Mouse (Mus musculus) stomach, postnatal 0 days (tissue): ENCODE measurements at regions not wholly inside any gene's neighbourhood (a gene's known extent, or its start where the extent isn't known, plus 50 kb on each side); places are given as distances from the start of the nearest gene placed in this dataset.

Experiments
- CTCF ChIP-seq: IDR thresholded peaks from 2 replicates; pipeline ENCODE4 v1.5.1; 2016; ENCODE audit warnings: antibody characterized with exemption, low read depth, mild to moderate bottlenecking, moderate library complexity
- EP300 ChIP-seq: optimal IDR thresholded peaks from 2 replicates; pipeline ENCODE3; 2016; ENCODE audit warnings: antibody characterized with exemption

DNA sequence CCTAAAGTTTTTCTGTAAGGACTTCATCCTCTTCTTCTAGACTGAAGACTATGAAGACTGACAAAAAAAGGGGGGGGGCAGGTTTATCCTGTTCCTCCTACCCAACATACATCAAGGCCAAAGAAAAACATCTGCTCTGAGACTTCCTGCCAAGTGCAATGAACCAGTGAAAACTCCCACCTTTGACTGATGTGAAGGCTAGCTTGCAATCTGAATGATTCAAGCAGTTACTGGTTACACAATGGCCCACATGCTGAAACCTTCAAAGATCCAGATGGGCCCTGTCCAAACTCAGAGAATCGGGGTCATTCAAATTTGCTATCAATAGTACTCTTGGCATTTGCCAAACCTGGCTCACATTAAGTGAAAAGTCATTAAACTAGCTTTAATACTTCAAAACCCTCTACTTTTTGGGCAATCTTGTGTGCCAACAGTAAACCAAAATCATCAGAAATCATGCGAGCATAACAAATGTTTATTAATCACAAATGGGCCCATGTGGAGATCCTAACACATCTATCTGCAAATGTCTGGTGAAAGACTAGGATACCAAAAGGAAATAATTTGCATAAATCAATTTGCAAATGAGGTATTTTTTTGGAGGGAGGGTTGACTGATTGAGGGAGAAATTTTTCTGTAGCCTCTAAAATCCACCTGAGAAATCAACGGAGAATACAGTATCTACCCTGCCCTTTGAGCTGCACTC, 79.0 kb upstream of the Aco1 start:
- TF ChIP-seq EP300 (no peak), CTCF (no peak)
